Mouse (Mus musculus) bone marrow, adult 2 months (tissue): ENCODE results near the gene Rptor.

Source experiments
- CTCF ChIP-seq: fragments of 200-500 bp; IDR thresholded peaks from 2 replicates; pipeline ENCODE4 v1.5.1; 2011; ENCODE audit warnings: low read length, control low read depth; ENCODE audit not compliant: control insufficient read depth, insufficient read depth
- POLR2A ChIP-seq: fragments of 200-500 bp; IDR thresholded peaks from 2 replicates; pipeline ENCODE4 v1.6.1; 2011; ENCODE audit warnings: low read depth, mild to moderate bottlenecking, control low read depth, low read length, borderline replicate concordance; ENCODE audit not compliant: control insufficient read depth

DNA sequence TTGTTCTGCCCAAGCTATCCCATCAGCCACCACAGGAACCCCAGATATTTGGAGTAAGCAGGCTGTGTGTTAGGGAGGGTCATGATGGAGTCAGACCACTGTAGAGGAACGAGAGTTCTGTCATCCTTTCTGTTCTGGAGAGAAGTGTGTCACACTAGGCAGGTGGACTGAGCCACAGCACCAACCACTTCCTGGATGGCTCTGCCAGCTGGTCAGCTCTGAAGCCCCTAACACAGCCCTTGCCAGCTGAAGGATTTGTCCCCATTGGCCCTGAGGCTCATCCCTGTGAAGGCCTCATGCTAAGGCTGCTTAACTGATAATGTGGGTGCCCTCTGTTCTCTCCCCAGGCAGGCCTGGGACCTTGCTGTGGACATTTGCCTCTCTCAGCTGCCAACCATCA, 208.9 kb downstream of the Rptor start:
- no peak for TF ChIP-seq POLR2A
- TF ChIP-seq CTCF, result no peak
